Mouse (Mus musculus) CH12.LX (cell line): Measurements from ENCODE around the gene Ech1. TPM values are rescaled to one million over a fixed set of nuclear protein-coding genes. Genes with fewer than 3 reads are reported as not detected.

Source experiments
- DNase-seq: peaks from one replicate; pipeline ENCODE4 v3.0.0-alpha.2; 2013; ENCODE audit errors: extremely low read depth
- H3K27ac ChIP-seq: 2 replicates; pipeline ENCODE4 v1.5.1; 2012; ENCODE audit warnings: low read depth, mild to moderate bottlenecking, control low read depth, moderate library complexity; ENCODE audit not compliant: insufficient read depth
- H3K27me3 ChIP-seq: replicated peaks from 2 replicates; pipeline ENCODE3; 2012; ENCODE audit warnings: inconsistent platforms
- H3K36me3 ChIP-seq, 2 experiments: replicated peaks in 1 of 2; 2 replicates each; pipeline versions ENCODE3 to v1.6.1; 2012; ENCODE audit warnings: inconsistent platforms in 1 of 2, low read length in 1 of 2, mild to moderate bottlenecking in 1 of 2, mixed read lengths in 1 of 2, moderate library complexity in 1 of 2; ENCODE audit not compliant: control insufficient read depth in 1 of 2, insufficient read depth in 1 of 2
- H3K4me1 ChIP-seq, 2 experiments: 2 replicates each; pipeline ENCODE4 v1.6.1; 2012; ENCODE audit warnings: inconsistent platforms in 1 of 2, moderate library complexity in 1 of 2; ENCODE audit not compliant: insufficient read depth in 2 of 2, control insufficient read depth in 1 of 2
- H3K4me2 ChIP-seq: 2 replicates; pipeline ENCODE4 v1.6.1; 2012; ENCODE audit warnings: low read depth, mild to moderate bottlenecking, control low read depth; ENCODE audit not compliant: poor library complexity, insufficient read depth, severe bottlenecking
- H3K4me3 ChIP-seq, 3 experiments: fragments of 150-350 bp in 1 of 3; sonication (generic) in 1 of 3; replicated peaks in 1 of 3; 2 replicates each; pipeline versions ENCODE3 to v1.5.1; 2011 to 2012; ENCODE audit warnings: low read depth in 2 of 3, low read length in 2 of 3, mild to moderate bottlenecking in 2 of 3, moderate library complexity in 2 of 3, control low read depth in 1 of 3, improper control_type of control experiment in 1 of 3, inconsistent platforms in 1 of 3, mixed read lengths in 1 of 3; ENCODE audit not compliant: poor library complexity in 1 of 3
- H3K79me2 ChIP-seq: replicated peaks from 2 replicates; pipeline ENCODE4 v1.6.1; 2012; ENCODE audit warnings: mild to moderate bottlenecking, moderate library complexity; ENCODE audit not compliant: control insufficient read depth, poor library complexity, insufficient read depth, severe bottlenecking; ENCODE audit errors: extremely low read depth
- H3K9ac ChIP-seq: 2 replicates; pipeline ENCODE4 v1.6.1; 2012; ENCODE audit warnings: low read depth, mild to moderate bottlenecking, control low read depth, moderate library complexity; ENCODE audit not compliant: insufficient read depth
- H3K9me3 ChIP-seq: replicated peaks from 2 replicates; pipeline ENCODE3; 2012; ENCODE audit warnings: low read length, inconsistent platforms, mixed read lengths
- BHLHE40 ChIP-seq: IDR thresholded peaks from 2 replicates; pipeline ENCODE4 v1.6.1; 2011; ENCODE audit warnings: mild to moderate bottlenecking, low read depth, low read length, improper control_type of control experiment
- CHD1 ChIP-seq: IDR thresholded peaks from 2 replicates; pipeline ENCODE4 v1.6.1; 2012; ENCODE audit warnings: low read depth, low read length, improper control_type of control experiment, inconsistent platforms
- E2F4 ChIP-seq: IDR thresholded peaks from 2 replicates; pipeline ENCODE4 v1.6.1; 2011; ENCODE audit warnings: low read depth, low read length, improper control_type of control experiment; ENCODE audit not compliant: insufficient replicate concordance
- ELF1 ChIP-seq: IDR thresholded peaks from 2 replicates; pipeline ENCODE4 v1.6.1; 2014; ENCODE audit warnings: low read depth, mild to moderate bottlenecking, inconsistent platforms, low read length, improper control_type of control experiment
- EP300 ChIP-seq: IDR thresholded peaks from 2 replicates; pipeline ENCODE4 v1.6.1; 2011; ENCODE audit warnings: low read length, improper control_type of control experiment
- ETS1 ChIP-seq: conservative IDR thresholded peaks from 2 replicates; pipeline ENCODE4 v1.6.1; 2012; ENCODE audit warnings: low read depth, mild to moderate bottlenecking, inconsistent platforms, low read length, improper control_type of control experiment, moderate library complexity
- GABPA ChIP-seq: IDR thresholded peaks from 2 replicates; pipeline ENCODE4 v1.6.1; 2012; ENCODE audit warnings: low read depth, low read length, improper control_type of control experiment, inconsistent platforms; ENCODE audit not compliant: insufficient replicate concordance
- HCFC1 ChIP-seq: IDR thresholded peaks from 2 replicates; pipeline ENCODE4 v1.6.1; 2012; ENCODE audit warnings: low read depth, mild to moderate bottlenecking, inconsistent platforms, low read length, improper control_type of control experiment
- IRF4 ChIP-seq: IDR thresholded peaks from 2 replicates; pipeline ENCODE4 v1.6.1; 2014; ENCODE audit warnings: low read depth, mild to moderate bottlenecking, inconsistent platforms, low read length, improper control_type of control experiment
- JUN ChIP-seq: IDR thresholded peaks from 2 replicates; pipeline ENCODE4 v1.6.1; 2011; ENCODE audit warnings: low read depth, mild to moderate bottlenecking, low read length, improper control_type of control experiment, moderate library complexity; ENCODE audit not compliant: insufficient read depth
- JUND ChIP-seq: conservative IDR thresholded peaks from 2 replicates; pipeline ENCODE4 v1.6.1; 2011; ENCODE audit warnings: low read depth, low read length, improper control_type of control experiment
- KAT2A ChIP-seq: IDR thresholded peaks from 2 replicates; pipeline ENCODE4 v1.6.1; 2012; ENCODE audit warnings: low read length, improper control_type of control experiment, inconsistent platforms; ENCODE audit not compliant: insufficient replicate concordance
- MAFK ChIP-seq: IDR thresholded peaks from 2 replicates; pipeline ENCODE4 v1.6.1; 2011; ENCODE audit warnings: low read length, improper control_type of control experiment; ENCODE audit not compliant: insufficient replicate concordance
- MAX ChIP-seq: IDR thresholded peaks from 2 replicates; pipeline ENCODE4 v1.6.1; 2011; ENCODE audit warnings: low read length, improper control_type of control experiment
- MAZ ChIP-seq: IDR thresholded peaks from 2 replicates; pipeline ENCODE4 v1.6.1; 2012; ENCODE audit warnings: low read depth, mild to moderate bottlenecking, inconsistent platforms, low read length, improper control_type of control experiment, moderate library complexity
- MEF2A ChIP-seq: IDR thresholded peaks from 2 replicates; pipeline ENCODE4 v1.6.1; 2014; ENCODE audit warnings: low read depth, mild to moderate bottlenecking, inconsistent platforms, low read length, improper control_type of control experiment, borderline replicate concordance
- MXI1 ChIP-seq: IDR thresholded peaks from 2 replicates; pipeline ENCODE4 v1.6.1; 2011; ENCODE audit warnings: mild to moderate bottlenecking, low read depth, low read length, improper control_type of control experiment
- NELFE ChIP-seq: IDR thresholded peaks from 2 replicates; pipeline ENCODE4 v1.6.1; 2011; ENCODE audit warnings: low read depth, low read length, improper control_type of control experiment
- NRF1 ChIP-seq: IDR thresholded peaks from 2 replicates; pipeline ENCODE4 v1.6.1; 2014; ENCODE audit warnings: low read depth, mild to moderate bottlenecking, inconsistent platforms, low read length, improper control_type of control experiment, moderate library complexity
- POLR2A ChIP-seq: IDR thresholded peaks from 2 replicates; pipeline ENCODE4 v1.6.1; 2011; ENCODE audit warnings: low read depth, mild to moderate bottlenecking, improper control_type of control experiment, low read length
- POLR2AphosphoS2 ChIP-seq: IDR thresholded peaks from 2 replicates; pipeline ENCODE4 v1.6.1; 2011; ENCODE audit warnings: low read depth, low read length, improper control_type of control experiment
- RCOR1 ChIP-seq: conservative IDR thresholded peaks from 2 replicates; pipeline ENCODE4 v1.6.1; 2012; ENCODE audit warnings: low read depth, mild to moderate bottlenecking, inconsistent platforms, low read length, improper control_type of control experiment
- SMC3 ChIP-seq: IDR thresholded peaks from 2 replicates; pipeline ENCODE4 v1.6.1; 2011; ENCODE audit warnings: low read depth, low read length, improper control_type of control experiment
- TBP ChIP-seq: conservative IDR thresholded peaks from 2 replicates; pipeline ENCODE4 v1.6.1; 2011; ENCODE audit warnings: low read depth, low read length, improper control_type of control experiment
- TCF12 ChIP-seq: IDR thresholded peaks from 2 replicates; pipeline ENCODE4 v1.6.1; 2014; ENCODE audit warnings: low read depth, mild to moderate bottlenecking, inconsistent platforms, low read length, improper control_type of control experiment
- UBTF ChIP-seq: IDR thresholded peaks from 2 replicates; pipeline ENCODE4 v1.6.1; 2012; ENCODE audit warnings: low read depth, mild to moderate bottlenecking, inconsistent platforms, low read length, improper control_type of control experiment, moderate library complexity
- USF1 ChIP-seq: IDR thresholded peaks from 2 replicates; pipeline ENCODE4 v1.6.1; 2014; ENCODE audit warnings: low read depth, mild to moderate bottlenecking, inconsistent platforms, low read length, improper control_type of control experiment
- USF2 ChIP-seq: conservative IDR thresholded peaks from 2 replicates; pipeline ENCODE4 v1.6.1; 2011; ENCODE audit warnings: low read depth, low read length, improper control_type of control experiment
- ZC3H11A ChIP-seq: IDR thresholded peaks from 2 replicates; pipeline ENCODE4 v1.6.1; 2012; ENCODE audit warnings: low read depth, mild to moderate bottlenecking, inconsistent platforms, low read length, improper control_type of control experiment
- ZKSCAN1 ChIP-seq: IDR thresholded peaks from 2 replicates; pipeline ENCODE4 v1.6.1; 2012; ENCODE audit warnings: low read depth, inconsistent platforms, low read length, improper control_type of control experiment, borderline replicate concordance
- ZMIZ1 ChIP-seq: IDR thresholded peaks from 2 replicates; pipeline ENCODE4 v1.6.1; 2012; ENCODE audit warnings: low read depth, mild to moderate bottlenecking, inconsistent platforms, low read length, improper control_type of control experiment
- ZNF384 ChIP-seq: IDR thresholded peaks from 2 replicates; pipeline ENCODE4 v1.6.1; 2012; ENCODE audit warnings: low read depth, low read length, improper control_type of control experiment, inconsistent platforms
- dilution Hi-C: fragments of 300-500 bp; cut with MboI; formaldehyde crosslinking; loops from 2 replicates; pipeline ENCODE4 v1.14.3; 2020; ENCODE audit warnings: low sequenced_read_pairs; ENCODE audit not compliant: extremely low pct_unique_long_range_greater_than_20kb, extremely low pct_ligation_motif_present
- in situ Hi-C: fragments of 300-500 bp; cut with MboI; formaldehyde crosslinking; loops from 3 replicates; pipeline ENCODE4 v1.14.3; 2019; ENCODE audit warnings: low sequenced_read_pairs, low pct_ligation_motif_present, low pct_unique_long_range_greater_than_20kb, mixed read lengths
- polyA plus RNA-seq: library from polyadenylated mRNA; unstranded; fragments of >175 nt; gene quantifications from 2 replicates; pipeline ENCODE4 v1.2.1, GENCODE M21; 2012; ENCODE audit warnings: low read depth; ENCODE audit not compliant: insufficient read length
- total RNA-seq, 2 experiments: library from RNA; depleted of rRNA; stranded (reverse); fragments of 300-350 nt in 1 of 2; fragments of >200 nt in 1 of 2; gene quantifications; 2 replicates each; pipeline ENCODE4 v1.2.3; 2012 to 2014

The Ech1 gene
- total and polyA plus RNA-seq, 3 experiments: 67.6 to 124 (median 119) TPM

DNA sequence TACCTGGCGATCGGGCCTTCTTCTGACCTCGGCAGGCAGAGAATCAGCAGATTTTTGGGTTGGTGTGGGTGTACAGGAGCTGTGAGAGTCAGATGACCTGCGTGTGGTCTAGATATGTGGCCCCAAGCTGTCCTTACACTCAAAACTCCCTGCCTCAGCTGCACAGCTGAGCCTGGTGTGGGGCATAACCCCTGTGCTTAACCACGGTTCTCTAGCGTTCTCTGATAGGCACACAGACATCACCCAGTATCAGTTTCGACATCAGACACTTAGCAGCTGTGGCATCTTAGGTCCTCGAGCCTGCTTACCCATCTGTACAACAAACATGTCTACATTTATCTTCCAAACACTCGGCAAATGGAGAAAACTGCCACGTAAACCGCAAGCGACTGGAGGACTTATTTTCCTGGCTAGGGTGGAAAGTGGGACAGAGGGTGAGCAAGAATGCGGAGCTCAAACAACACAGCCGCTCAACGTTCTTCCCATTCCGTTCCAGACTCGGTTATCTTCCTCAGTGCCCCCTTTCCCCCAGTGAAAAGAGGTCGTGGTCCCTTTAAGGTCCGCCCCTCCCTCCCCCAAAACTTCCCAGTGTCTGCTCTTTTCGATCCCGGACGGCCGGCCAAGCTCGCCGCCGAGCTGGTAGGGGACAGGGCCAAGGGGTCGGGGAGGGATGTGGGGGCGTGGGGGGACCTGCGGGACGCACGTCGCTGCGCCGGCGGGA is 16.6 kb upstream of the Ech1 start, which contains the start of gene Hnrnpl (continued):
- TF ChIP-seq TCF12: peak; percentile 80; the same call in 1 of the 2 replicates
- TF ChIP-seq NRF1: peak; percentile 33; the same call in 1 of the 2 replicates
- TF ChIP-seq TBP: peak; percentile 79; the same call in 1 of the 2 replicates
- no peak for TF ChIP-seq RCOR1
- TF ChIP-seq GABPA: no peak
- peak; percentile 68 for TF ChIP-seq POLR2A
- no peak for TF ChIP-seq USF2
- no peak for TF ChIP-seq CHD1
- TF ChIP-seq EP300: peak; percentile 71
- TF ChIP-seq HCFC1: no peak

DNA sequence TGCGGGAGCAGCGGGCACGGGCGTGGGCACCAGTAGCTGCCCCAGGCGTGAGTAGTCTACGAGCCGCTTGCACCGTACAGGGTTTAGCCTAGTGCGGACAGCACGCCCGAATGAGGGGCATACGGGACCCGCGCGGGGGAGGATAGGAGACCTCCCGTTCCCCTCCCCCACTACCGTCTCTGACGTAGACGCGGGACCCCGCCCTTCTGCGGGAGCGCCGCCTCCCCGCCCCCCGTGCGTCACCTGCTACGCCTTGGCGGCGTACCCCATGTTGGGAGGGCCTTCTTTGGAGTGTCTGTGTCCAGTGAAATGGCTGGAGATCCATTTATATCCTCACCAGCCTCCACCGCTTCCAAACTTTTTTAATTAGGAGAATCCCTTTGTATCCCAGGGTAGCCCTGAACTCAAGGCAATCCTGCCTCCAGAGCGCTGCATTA is 16.0 kb upstream of the Ech1 start:
- peak overlapping the region; percentile 89 for H3K27ac ChIP-seq
- H3K4me2 ChIP-seq: peak overlapping the region; percentile 70
- no peaks in the 10 kb centered on the region for H3K9me3 ChIP-seq
- dilution Hi-C loops: no loop called here
- peaks cover 27% of the 10 kb centered on the region for H3K79me2 ChIP-seq
- peaks cover 3 to 31% of the 10 kb centered on the region in 2 experiments; a peak in 3 of 4 replicates for H3K4me1 ChIP-seq
- DNase-seq: peak; percentile 86
- H3K4me3 ChIP-seq: peak overlapping the region; percentile 63 to 90 (median 74)
- H3K36me3 ChIP-seq: peaks cover 20 to 22% of the 10 kb centered on the region in 2 experiments
- peak overlapping the region; percentile 96 for H3K9ac ChIP-seq
- in situ Hi-C loops: no loop called here
- no peaks in the 10 kb centered on the region for H3K27me3 ChIP-seq
- no peak; the same call in 1 of the 2 replicates for TF ChIP-seq ETS1
- no peak for TF ChIP-seq MAX
- TF ChIP-seq RCOR1: peak; percentile 88
- TF ChIP-seq CHD1: no peak
- 0 out of 2 replicates have a peak, but pooled peaks have one; percentile 60 for TF ChIP-seq UBTF
- 0 out of 2 replicates have a peak, but pooled peaks have one; percentile 9 for TF ChIP-seq MEF2A
- TF ChIP-seq KAT2A: no peak
- TF ChIP-seq NRF1: no peak
- TF ChIP-seq BHLHE40: no peak
- TF ChIP-seq POLR2AphosphoS2: no peak; the same call in 1 of the 2 replicates
- TF ChIP-seq MAFK: no peak
- TF ChIP-seq JUND: no peak
- no peak for TF ChIP-seq GABPA
- no peak for TF ChIP-seq ZC3H11A
- TF ChIP-seq NELFE: peak; percentile 86
- TF ChIP-seq POLR2A: peak; percentile 78
- TF ChIP-seq MAZ: peak; percentile 91
- TF ChIP-seq ZNF384: peak; percentile 24; the same call in 1 of the 2 replicates
- TF ChIP-seq ZKSCAN1: no peak
- TF ChIP-seq ZMIZ1: peak; percentile 73
- TF ChIP-seq MXI1: no peak
- TF ChIP-seq HCFC1: peak; percentile 57; the same call in 1 of the 2 replicates
- TF ChIP-seq USF1: peak; percentile 4; the same call in 1 of the 2 replicates
- no peak; the same call in 1 of the 2 replicates for TF ChIP-seq SMC3
- 0 out of 2 replicates have a peak, but pooled peaks have one; percentile 34 for TF ChIP-seq ELF1
- no peak for TF ChIP-seq EP300
- TF ChIP-seq JUN: no peak
- peak; percentile 57 for TF ChIP-seq IRF4
- no peak; the same call in 1 of the 2 replicates for TF ChIP-seq TCF12
- 0 out of 2 replicates have a peak, but pooled peaks have one; percentile 55 for TF ChIP-seq E2F4
- TF ChIP-seq TBP: peak; percentile 66; the same call in 1 of the 2 replicates
